Mouse (Mus musculus): ENCODE results near the gene Tpm1. TPM values are rescaled to one million over a fixed set of nuclear protein-coding genes. Genes with fewer than 3 reads are reported as not detected.

Tpm1 gene
- polyA plus RNA-seq, 1 experiment, result 110 TPM

DNA sequence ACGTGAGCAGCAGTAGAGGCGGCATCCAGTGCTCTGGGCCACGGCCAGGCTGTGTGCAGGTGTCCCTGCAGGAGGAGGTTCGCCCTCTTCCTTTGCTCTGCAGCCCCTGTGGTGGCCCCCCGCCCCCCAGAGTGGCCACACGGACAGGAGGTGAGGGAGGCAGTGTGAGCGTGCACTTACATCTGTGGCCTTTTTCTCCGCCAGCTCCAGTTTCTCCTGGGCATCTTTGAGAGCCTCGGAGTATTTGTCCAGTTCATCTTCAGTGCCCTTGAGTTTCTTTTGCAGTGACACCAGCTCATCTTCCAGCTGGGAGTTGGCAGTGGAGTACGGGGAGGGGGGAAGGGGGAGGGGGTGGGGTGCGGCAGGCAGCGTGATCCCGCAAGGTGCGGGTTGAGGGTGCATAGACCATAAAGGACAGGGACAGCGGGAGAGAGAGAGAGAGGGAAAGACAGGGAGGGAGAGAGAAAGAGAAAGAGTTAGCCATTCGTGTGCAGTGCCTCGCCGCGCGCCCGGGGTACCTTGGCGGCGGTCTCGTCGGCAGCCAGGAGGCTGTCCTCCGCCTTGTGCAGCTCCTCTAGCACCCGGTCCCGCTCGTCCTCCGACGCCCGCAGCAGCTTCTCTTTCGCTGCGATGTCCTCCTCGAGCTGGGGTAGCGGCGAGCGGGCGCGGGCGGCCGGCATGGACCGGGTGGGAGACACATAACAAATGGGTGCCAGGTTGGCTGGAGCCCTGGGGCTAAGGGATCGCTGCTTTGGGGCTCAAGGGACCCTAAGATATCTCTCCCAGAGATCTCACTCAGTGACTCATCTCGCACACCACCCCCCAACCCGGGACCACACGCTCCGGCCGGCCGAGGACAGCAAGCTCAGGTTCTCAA is 1.4 kb downstream of the Tpm1 start:
- DNase-seq, result no peak
- 2% methylated on average over 50 of the region's 50 CpGs for WGBS
- Histone ChIP-seq H3K27ac (ENCODE audit: insufficient read depth, low read depth, low read length) (peak overlapping the region; percentile 27; the same call in 1 of the 2 replicates), H3K4me3 (ENCODE audit: insufficient read depth, low read depth, low read length) (peak overlapping the region; percentile 61), H3K27me3 (replicated peaks; ENCODE audit: control insufficient read depth, insufficient read depth, low read length) (no peaks in the 10 kb centered on the region; the same call in 1 of the 2 replicates), H3K4me1 (ENCODE audit: control insufficient read depth, insufficient read depth, low read length) (peaks cover 6% of the 10 kb centered on the region; the same call in 1 of the 2 replicates), H3K36me3 (ENCODE audit: control insufficient read depth, insufficient read depth, low read length) (no peaks in the 10 kb centered on the region)
- no peak for TF ChIP-seq CTCF (conservative IDR thresholded peaks at IDR 0.05; ENCODE audit: insufficient read depth, insufficient read length, low read depth, low read length)
- no peak for TF ChIP-seq POLR2A (IDR thresholded peaks at IDR 0.05; ENCODE audit: low read depth, low read length)

DNA sequence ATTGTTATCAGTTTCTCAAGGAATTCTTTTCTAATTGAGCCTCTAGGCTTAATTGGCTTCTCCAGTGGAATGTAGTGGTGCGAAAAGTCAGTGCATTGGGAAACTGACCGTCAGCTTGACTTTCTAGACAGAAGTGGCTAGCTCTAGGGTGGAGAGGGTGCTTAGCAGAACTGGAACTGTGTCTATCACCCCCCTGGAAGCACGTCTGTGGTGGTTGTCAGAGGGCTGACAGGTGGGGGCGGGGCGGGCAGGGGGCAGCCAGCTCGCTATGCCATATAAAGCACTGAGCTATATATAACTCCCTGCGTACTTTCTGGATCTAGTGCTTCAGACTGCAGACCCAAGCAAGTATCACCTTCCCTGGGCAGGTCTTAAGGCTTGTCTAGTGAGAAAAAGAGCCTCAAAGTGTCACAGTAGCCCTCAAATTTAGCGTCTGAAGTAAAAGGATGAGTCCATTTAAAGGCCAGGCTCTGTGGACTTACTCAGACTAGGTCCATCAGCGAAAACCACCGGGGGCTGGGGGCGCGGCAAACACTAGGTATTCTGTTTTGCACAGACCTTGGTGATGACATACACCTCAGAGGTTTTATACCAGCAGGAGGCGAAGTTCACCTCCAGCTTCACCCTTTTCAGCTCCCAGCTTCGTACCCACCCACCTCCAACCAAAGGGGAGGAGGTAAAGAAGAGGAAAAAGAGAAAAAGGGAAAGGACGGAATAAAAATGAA is 2.2 kb downstream of the Tpm1 start:
- Histone ChIP-seq H3K27ac (ENCODE audit: insufficient read depth, low read depth, low read length) (0 out of 2 replicates have a peak overlapping the region, but pooled peaks have one; percentile 5), H3K4me3 (ENCODE audit: insufficient read depth, low read depth, low read length) (peak overlapping the region; percentile 61), H3K36me3 (ENCODE audit: control insufficient read depth, insufficient read depth, low read length) (no peaks in the 10 kb centered on the region), H3K27me3 (replicated peaks; ENCODE audit: control insufficient read depth, insufficient read depth, low read length) (no peaks in the 10 kb centered on the region; the same call in 1 of the 2 replicates), H3K4me1 (ENCODE audit: control insufficient read depth, insufficient read depth, low read length) (peaks cover 6% of the 10 kb centered on the region; the same call in 1 of the 2 replicates)
- WGBS, result 21% methylated on average over 15 of the region's 15 CpGs
- TF ChIP-seq POLR2A (IDR thresholded peaks at IDR 0.05; ENCODE audit: low read depth, low read length) (no peak), CTCF (conservative IDR thresholded peaks at IDR 0.05; ENCODE audit: insufficient read depth, insufficient read length, low read depth, low read length) (peak; percentile 38; the same call in 1 of the 2 replicates)
- no peak for DNase-seq

DNA sequence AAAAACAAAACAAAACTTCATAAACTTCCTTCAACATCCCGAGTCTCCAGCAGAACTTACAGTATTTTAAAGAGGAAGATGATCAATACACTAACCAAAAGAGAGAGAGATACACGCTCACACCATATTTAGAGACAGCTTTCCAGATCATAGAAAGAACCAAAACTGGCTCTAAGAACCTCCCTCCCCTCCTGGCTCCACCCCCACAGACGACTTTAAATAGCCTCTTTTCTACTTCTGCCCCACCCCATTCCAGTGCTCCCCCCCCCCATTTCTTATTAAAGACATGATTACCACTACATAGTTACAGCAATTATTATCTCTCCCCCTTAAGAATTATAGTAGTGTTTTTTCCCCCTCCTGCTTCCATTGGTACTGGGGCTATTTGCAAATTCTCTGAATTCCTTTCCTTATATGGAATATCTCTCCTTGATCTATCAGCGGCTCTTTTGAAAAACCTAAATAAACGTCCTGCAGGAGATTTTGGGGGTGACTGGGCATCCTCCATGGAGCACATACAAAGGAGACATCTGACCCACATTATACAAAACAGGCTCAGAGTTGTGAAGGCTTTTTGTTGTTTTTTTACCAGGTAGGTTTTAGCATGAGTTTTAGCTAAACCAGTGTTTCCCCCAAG is 3.1 kb downstream of the Tpm1 start:
- 14% methylated on average over 5 of the region's 5 CpGs for WGBS
- H3K4me1 ChIP-seq (ENCODE audit: control insufficient read depth, insufficient read depth, low read length), result peaks cover 15% of the 10 kb centered on the region
- peak; percentile 33 for DNase-seq
- no peak for TF ChIP-seq CTCF (conservative IDR thresholded peaks at IDR 0.05; ENCODE audit: insufficient read depth, insufficient read length, low read depth, low read length)
- TF ChIP-seq POLR2A (IDR thresholded peaks at IDR 0.05; ENCODE audit: low read depth, low read length), result no peak
- H3K27ac ChIP-seq (ENCODE audit: insufficient read depth, low read depth, low read length), result no peak overlapping the region
- no peaks in the 10 kb centered on the region for H3K36me3 ChIP-seq (ENCODE audit: control insufficient read depth, insufficient read depth, low read length)
- H3K27me3 ChIP-seq (replicated peaks; ENCODE audit: control insufficient read depth, insufficient read depth, low read length), result no peaks in the 10 kb centered on the region; the same call in 1 of the 2 replicates
- no peak overlapping the region for H3K4me3 ChIP-seq (ENCODE audit: insufficient read depth, low read depth, low read length)

GRCm38 (mm10) chr9:67045306-67045675 is 3.9 kb downstream of the Tpm1 start:
- H3K27me3 ChIP-seq (replicated peaks; ENCODE audit: control insufficient read depth, insufficient read depth, low read length), result no peaks in the 10 kb centered on the region; the same call in 1 of the 2 replicates
- H3K36me3 ChIP-seq (ENCODE audit: control insufficient read depth, insufficient read depth, low read length), result no peaks in the 10 kb centered on the region
- H3K4me3 ChIP-seq (ENCODE audit: insufficient read depth, low read depth, low read length), result no peak overlapping the region
- 24% methylated on average over 4 of the region's 4 CpGs for WGBS
- TF ChIP-seq POLR2A (IDR thresholded peaks at IDR 0.05; ENCODE audit: low read depth, low read length), result no peak
- TF ChIP-seq CTCF (conservative IDR thresholded peaks at IDR 0.05; ENCODE audit: insufficient read depth, insufficient read length, low read depth, low read length), result no peak
- H3K4me1 ChIP-seq (ENCODE audit: control insufficient read depth, insufficient read depth, low read length), result peaks cover 21% of the 10 kb centered on the region
- no peak overlapping the region for H3K27ac ChIP-seq (ENCODE audit: insufficient read depth, low read depth, low read length)
- no peak for DNase-seq

DNA sequence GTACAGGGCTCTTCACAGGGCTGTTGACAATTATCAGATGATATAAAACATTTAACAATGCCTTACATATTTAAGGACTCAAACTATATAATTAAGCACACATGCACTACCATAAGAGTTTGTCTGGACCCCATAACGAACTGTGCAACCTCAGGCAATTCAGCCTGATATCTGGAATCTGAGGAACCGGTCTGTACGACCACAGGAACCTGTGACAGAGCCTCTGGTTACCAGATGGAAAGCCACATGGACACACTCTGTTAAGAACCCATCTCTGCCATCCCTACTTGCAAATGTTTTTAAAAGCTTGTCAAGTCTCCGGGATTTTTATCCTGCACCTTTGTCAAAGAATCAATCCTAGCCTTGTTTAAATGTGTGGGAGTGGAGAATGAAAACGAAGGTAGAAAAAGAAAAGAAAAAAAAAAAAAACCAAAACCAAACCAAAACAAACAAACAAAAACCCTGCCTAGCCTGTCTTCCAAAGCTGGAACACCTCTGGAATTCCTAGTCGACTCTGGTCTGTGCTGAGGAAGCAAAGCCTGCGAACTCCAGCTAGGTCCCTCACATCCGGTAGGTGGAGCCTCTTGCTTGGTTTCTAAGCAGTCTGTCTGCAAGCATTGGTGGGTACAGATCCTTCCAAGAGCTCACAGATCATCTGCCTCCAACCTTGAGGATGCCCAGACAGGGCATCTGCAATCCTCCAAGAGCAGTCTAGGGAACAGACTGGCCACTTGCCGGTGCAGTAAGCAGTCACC is 4.5 kb downstream of the Tpm1 start:
- TF ChIP-seq CTCF (conservative IDR thresholded peaks at IDR 0.05; ENCODE audit: insufficient read depth, insufficient read length, low read depth, low read length) (peak; percentile 79), POLR2A (IDR thresholded peaks at IDR 0.05; ENCODE audit: low read depth, low read length) (no peak)
- Histone ChIP-seq H3K36me3 (ENCODE audit: control insufficient read depth, insufficient read depth, low read length) (no peaks in the 10 kb centered on the region), H3K4me1 (ENCODE audit: control insufficient read depth, insufficient read depth, low read length) (peaks cover 21% of the 10 kb centered on the region), H3K27me3 (replicated peaks; ENCODE audit: control insufficient read depth, insufficient read depth, low read length) (no peaks in the 10 kb centered on the region; the same call in 1 of the 2 replicates), H3K4me3 (ENCODE audit: insufficient read depth, low read depth, low read length) (no peak overlapping the region), H3K27ac (ENCODE audit: insufficient read depth, low read depth, low read length) (no peak overlapping the region)
- 30% methylated on average over 9 of the region's 9 CpGs for WGBS
- DNase-seq, result peak; percentile 88
